Mouse (Mus musculus): ENCODE results near the gene Gsc.
"Not testable (repeated sequence)": the region's sequence is repeated elsewhere in the genome, so short reads cannot be mapped to it uniquely, and the experiment has no call there.

DNA sequence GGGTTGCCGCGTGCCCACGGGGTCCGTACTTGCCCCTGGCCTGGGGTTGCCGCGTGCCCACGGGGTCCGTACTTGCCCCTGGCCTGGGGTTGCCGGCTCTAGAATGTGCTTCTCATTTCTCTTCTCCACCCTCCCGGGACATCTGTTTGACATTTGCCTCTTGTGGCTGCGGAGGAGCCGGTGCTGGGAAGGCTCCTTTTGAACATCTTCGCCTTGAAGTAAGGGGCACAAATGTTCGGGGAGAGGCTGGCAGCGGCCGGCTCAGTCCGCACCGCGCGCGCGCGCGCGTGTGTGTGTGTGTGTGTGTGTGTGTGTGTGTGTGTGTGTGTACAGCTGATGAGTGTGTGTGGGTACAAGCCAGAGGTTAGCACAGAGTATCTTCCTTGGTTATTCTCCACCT lies 26.1 kb downstream of the Gsc start:
- not testable (repeated sequence) for TF ChIP-seq CTCF, POLR2A (IDR thresholded peaks at IDR 0.05; ENCODE audit: extremely low read depth, insufficient read depth, low read length)

Data from cortical plate, adult 2 months (tissue).